Mouse (Mus musculus) heart, adult 2 months (tissue): ENCODE data around the gene Sult1e1. TPM values are rescaled to one million over a fixed set of nuclear protein-coding genes. Genes with fewer than 3 reads are reported as not detected.

Experiments used
- DNase-seq, 2 experiments: peaks; one replicate each; pipeline ENCODE4 v3.0.0; 2021
- H3K27ac ChIP-seq: fragments of 200-600 bp; 2 replicates; pipeline ENCODE4 v1.8.1; 2022
- H3K27me3 ChIP-seq: fragments of 200-500 bp; 2 replicates; pipeline ENCODE4 v1.6.1; 2012; ENCODE audit warnings: mild to moderate bottlenecking, low read length, inconsistent platforms, mixed read lengths; ENCODE audit not compliant: control insufficient read depth, insufficient read depth
- H3K36me3 ChIP-seq: fragments of 200-500 bp; 2 replicates; pipeline ENCODE4 v1.6.1; 2012; ENCODE audit warnings: low read length, inconsistent platforms; ENCODE audit not compliant: control insufficient read depth, insufficient read depth
- H3K4me1 ChIP-seq: fragments of 200-500 bp; 2 replicates; pipeline ENCODE4 v1.6.1; 2011; ENCODE audit warnings: low read length; ENCODE audit not compliant: control insufficient read depth, insufficient read depth
- H3K4me3 ChIP-seq: fragments of 200-600 bp; 2 replicates; pipeline ENCODE4 v1.8.1; 2022
- H3K79me2 ChIP-seq: fragments of 200-500 bp; replicated peaks from 2 replicates; pipeline ENCODE4 v1.6.1; 2012; ENCODE audit warnings: mild to moderate bottlenecking, inconsistent platforms, low read length, moderate library complexity, mixed read lengths; ENCODE audit not compliant: control insufficient read depth, insufficient read depth
- H3K9ac ChIP-seq: fragments of 200-500 bp; 2 replicates; pipeline ENCODE4 v1.6.1; 2012; ENCODE audit warnings: low read depth, mild to moderate bottlenecking, control low read depth, inconsistent platforms, low read length, mixed read lengths
- CTCF ChIP-seq: fragments of 200-600 bp; IDR thresholded peaks from 2 replicates; pipeline ENCODE4 v1.8.1; 2022; ENCODE audit warnings: antibody characterized with exemption, mild to moderate bottlenecking, moderate library complexity
- EP300 ChIP-seq: fragments of 200-500 bp; IDR thresholded peaks from 2 replicates; pipeline ENCODE4 v1.6.1; 2011; ENCODE audit warnings: low read depth, low read length, control low read depth; ENCODE audit not compliant: insufficient read depth
- POLR2A ChIP-seq: fragments of 200-500 bp; IDR thresholded peaks from 2 replicates; pipeline ENCODE4 v1.6.1; 2011; ENCODE audit warnings: mild to moderate bottlenecking, low read depth, low read length, control low read depth; ENCODE audit not compliant: insufficient read depth
- WGBS: fragments of 180-500 bp; shearing (Covaris S2); methylation state at CpG from one replicate; pipeline ENCODE4 v1.1.7; 2018; 5-methylcytosine and 5-hydroxymethylcytosine counted together
- intact Hi-C: fragments of 180-260 bp; cut with DNase I; formaldehyde crosslinking; loops from one replicate; pipeline ENCODE4 v1.15.1; 2025
- long read RNA-seq: library from polyadenylated mRNA; stranded (forward); transcript quantifications from one replicate; pipeline ENCODE4 v2.0.0, GENCODE M21; 2021
- polyA plus RNA-seq: library from polyadenylated mRNA; depleted of rRNA; stranded (reverse); fragments of >200 nt; gene quantifications from 2 replicates; pipeline ENCODE4 v1.2.3, GENCODE M21; 2012; rRNA removed
- total RNA-seq, 2 experiments: library from RNA; stranded (reverse); gene quantifications; 2 replicates each; pipeline ENCODE4 v1.2.3; 2021

The Sult1e1 gene
- total RNA-seq: not detected
- not detected in 2 replicates for polyA plus RNA-seq
- long read RNA-seq: 0 reads

- no peak for DNase-seq
- Histone ChIP-seq H3K27me3 (no peaks in the 10 kb centered on the region), H3K4me1 (no peaks in the 10 kb centered on the region), H3K4me3 (no peak within 1 kb of the TSS), H3K36me3 (no peaks in the 10 kb centered on the region), H3K9ac (no peak within 1 kb of the TSS), H3K27ac (no peak within 1 kb of the TSS), H3K79me2 (no peaks in the 10 kb centered on the region)
- intact Hi-C loops: no loop called here
- WGBS: 69% methylated on average over 5 of the region's 5 CpGs
- TF ChIP-seq POLR2A (no peak), CTCF (no peak), EP300 (no peak)
These were observed at the start of gene Sult1e1 for GRCm38 (mm10) chr5:87591494-87591893. TSS of gene Sult1e1 (minus strand) at chr5:87591594.

- TF ChIP-seq POLR2A (no peak), CTCF (no peak), EP300 (no peak)
- H3K9ac ChIP-seq: no peak overlapping the region
- no peak for DNase-seq
- no peaks in the 10 kb centered on the region for H3K36me3 ChIP-seq
- H3K79me2 ChIP-seq: no peaks in the 10 kb centered on the region
- no peak overlapping the region for H3K4me3 ChIP-seq
- no peaks in the 10 kb centered on the region for H3K27me3 ChIP-seq
- intact Hi-C loops: no loop called here
- no peaks in the 10 kb centered on the region for H3K4me1 ChIP-seq
- H3K27ac ChIP-seq: no peak overlapping the region
These were observed 31.3 kb upstream of the Sult1e1 start for GRCm38 (mm10) chr5:87622681-87623080.

GRCm38 (mm10) chr5:87615128-87615390 lies 23.7 kb upstream of the Sult1e1 start:
- Histone ChIP-seq H3K4me3 (no peak overlapping the region), H3K79me2 (no peaks in the 10 kb centered on the region), H3K27ac (no peak overlapping the region), H3K4me1 (no peaks in the 10 kb centered on the region), H3K36me3 (no peaks in the 10 kb centered on the region), H3K27me3 (no peaks in the 10 kb centered on the region), H3K9ac (no peak overlapping the region)
- no peak for DNase-seq
- TF ChIP-seq CTCF (no peak), POLR2A (no peak), EP300 (no peak)
- intact Hi-C loops: no loop called here
- WGBS: 80% methylated on average over 2 of the region's 2 CpGs

GRCm38 (mm10) chr5:87614364-87615127 lies 23.2 kb upstream of the Sult1e1 start:
- Histone ChIP-seq H3K27ac (no peak overlapping the region), H3K4me3 (no peak overlapping the region), H3K36me3 (no peaks in the 10 kb centered on the region), H3K79me2 (no peaks in the 10 kb centered on the region), H3K4me1 (no peaks in the 10 kb centered on the region), H3K9ac (no peak overlapping the region), H3K27me3 (no peaks in the 10 kb centered on the region)
- no peak for TF ChIP-seq CTCF
- no peak for TF ChIP-seq EP300
- intact Hi-C loops: no loop called here
- no peak for DNase-seq

- H3K4me1 ChIP-seq: no peaks in the 10 kb centered on the region
- 34% methylated on average over 3 of the region's 3 CpGs for WGBS
- H3K27me3 ChIP-seq: no peaks in the 10 kb centered on the region
- H3K4me3 ChIP-seq: no peak overlapping the region
- H3K27ac ChIP-seq: no peak overlapping the region
- H3K79me2 ChIP-seq: no peaks in the 10 kb centered on the region
- H3K9ac ChIP-seq: no peak overlapping the region
- intact Hi-C loops: no loop called here
- DNase-seq: no peak
- H3K36me3 ChIP-seq: no peaks in the 10 kb centered on the region
- TF ChIP-seq CTCF: no peak
- no peak for TF ChIP-seq EP300
- TF ChIP-seq POLR2A: no peak
These were observed 9.6 kb upstream of the Sult1e1 start for GRCm38 (mm10) chr5:87601018-87601417.

- WGBS: 37% methylated on average over 2 of the region's 2 CpGs
- Histone ChIP-seq H3K27me3 (no peaks in the 10 kb centered on the region), H3K79me2 (no peaks in the 10 kb centered on the region), H3K36me3 (no peaks in the 10 kb centered on the region), H3K4me3 (no peak overlapping the region), H3K4me1 (no peaks in the 10 kb centered on the region), H3K9ac (no peak overlapping the region), H3K27ac (no peak overlapping the region)
- no peak for TF ChIP-seq EP300
- TF ChIP-seq CTCF: no peak
- no peak for TF ChIP-seq POLR2A
- intact Hi-C loops: no loop called here
- no peak for DNase-seq
These were observed 6.5 kb upstream of the Sult1e1 start for GRCm38 (mm10) chr5:87597891-87598290.
